Mouse (Mus musculus) myocyte (in vitro differentiated cells): Measurements from ENCODE around the gene Fam71e1.

Source experiments
- CEBPB ChIP-seq: IDR thresholded peaks from 2 replicates; pipeline ENCODE4 v1.6.1; 2011; ENCODE audit warnings: mild to moderate bottlenecking, moderate library complexity; ENCODE audit not compliant: poor library complexity, insufficient read depth, severe bottlenecking
- E2F4 ChIP-seq: IDR thresholded peaks from one replicate; pipeline ENCODE4 v1.6.1; 2011; ENCODE audit warnings: mild to moderate bottlenecking, control low read depth, moderate library complexity; ENCODE audit not compliant: insufficient read depth
- MAX ChIP-seq: IDR thresholded peaks from one replicate; pipeline ENCODE4 v1.6.1; 2011; ENCODE audit warnings: low read depth, mild to moderate bottlenecking, control low read depth
- MYOG ChIP-seq, 3 experiments: IDR thresholded peaks; one replicate each; pipeline ENCODE4 v1.6.1; 2011; ENCODE audit warnings: control low read depth in 2 of 3, low read depth in 2 of 3, mild to moderate bottlenecking in 2 of 3; ENCODE audit not compliant: insufficient read length in 2 of 3, control insufficient read depth in 1 of 3, insufficient read depth in 1 of 3
- POLR2A ChIP-seq: IDR thresholded peaks from one replicate; pipeline ENCODE4 v1.6.1; 2011; ENCODE audit warnings: low read depth, mild to moderate bottlenecking, control low read depth, moderate library complexity; ENCODE audit not compliant: insufficient read length
- POLR2AphosphoS2 ChIP-seq: IDR thresholded peaks from one replicate; pipeline ENCODE4 v1.6.1; 2011; ENCODE audit warnings: low read depth, control low read depth; ENCODE audit not compliant: insufficient read length
- REST ChIP-seq: IDR thresholded peaks from one replicate; pipeline ENCODE4 v1.6.1; 2011; ENCODE audit warnings: mild to moderate bottlenecking, control low read depth, moderate library complexity; ENCODE audit not compliant: insufficient read depth, insufficient read length
- TCF12 ChIP-seq: IDR thresholded peaks from one replicate; pipeline ENCODE4 v1.6.1; 2011; ENCODE audit warnings: mild to moderate bottlenecking, control low read depth; ENCODE audit not compliant: poor library complexity, insufficient read depth, severe bottlenecking
- TCF3 ChIP-seq: IDR thresholded peaks from one replicate; pipeline ENCODE4 v1.6.1; 2011; ENCODE audit warnings: low read depth, control low read depth; ENCODE audit not compliant: insufficient read length
- USF1 ChIP-seq: IDR thresholded peaks from one replicate; pipeline ENCODE4 v1.6.1; 2011; ENCODE audit warnings: low read depth, mild to moderate bottlenecking, control low read depth, moderate library complexity

GRCm38 (mm10) chr7:44488545-44488944, 7.8 kb upstream of the Fam71e1 start:
- TF ChIP-seq MAX (no peak), POLR2A (no peak), MYOG (IDR thresholded peaks at IDR 0.05; ENCODE audit: control insufficient read depth in 1 of 3, insufficient read depth in 1 of 3, insufficient read length in 2 of 3, low read depth in 2 of 3) (no peak), USF1 (no peak), CEBPB (no peak), E2F4 (no peak), TCF12 (no peak), POLR2AphosphoS2 (no peak), TCF3 (no peak), REST (no peak)
